Mouse (Mus musculus) embryonic facial prominence, embryonic 14.5 days (tissue): ENCODE data around the gene Masp1. TPM values are rescaled to one million over a fixed set of nuclear protein-coding genes. Genes with fewer than 3 reads are reported as not detected.

Experiments used
- ATAC-seq: fragments of 200-750 bp; cut with Nextera tagmentation; 2 replicates; pipeline ENCODE4 v1.8.0; 2017; ENCODE audit warnings: low read depth, moderate number of reproducible peaks, moderate TSS enrichment
- DNase-seq: peaks from one replicate; pipeline ENCODE4 v3.0.0-alpha.2; 2015; ENCODE audit warnings: low spot score
- H3K27ac ChIP-seq: fragments of 300-500 bp; sonication (generic); replicated peaks from 2 replicates; pipeline ENCODE4 v1.5.1; 2014; ENCODE audit warnings: low read depth, mild to moderate bottlenecking, low read length, moderate library complexity
- H3K27me3 ChIP-seq: fragments of 300-500 bp; sonication (generic); replicated peaks from 2 replicates; pipeline ENCODE4 v1.6.1; 2014; ENCODE audit warnings: low read length; ENCODE audit not compliant: control insufficient read depth, insufficient read depth
- H3K36me3 ChIP-seq: fragments of 300-500 bp; sonication (generic); 2 replicates; pipeline ENCODE4 v1.6.1; 2014; ENCODE audit warnings: low read length, mixed read lengths; ENCODE audit not compliant: control insufficient read depth, insufficient read depth
- H3K4me1 ChIP-seq: fragments of 300-500 bp; sonication (generic); 2 replicates; pipeline ENCODE4 v1.6.1; 2014; ENCODE audit warnings: antibody characterized with exemption, low read length; ENCODE audit not compliant: control insufficient read depth, insufficient read depth
- H3K4me2 ChIP-seq: fragments of 300-500 bp; sonication (generic); 2 replicates; pipeline ENCODE4 v1.6.1; 2014; ENCODE audit warnings: low read depth, mild to moderate bottlenecking, low read length, moderate library complexity, mixed read lengths
- H3K4me3 ChIP-seq: fragments of 300-500 bp; sonication (generic); 2 replicates; pipeline ENCODE4 v1.5.1; 2014; ENCODE audit warnings: low read depth, mild to moderate bottlenecking, low read length
- H3K9ac ChIP-seq: fragments of 300-500 bp; sonication (generic); 2 replicates; pipeline ENCODE4 v1.6.1; 2014; ENCODE audit warnings: low read depth, mild to moderate bottlenecking, low read length, moderate library complexity, mixed read lengths
- H3K9me3 ChIP-seq: fragments of 300-500 bp; sonication (generic); 2 replicates; pipeline ENCODE4 v1.6.1; 2016; ENCODE audit warnings: low read length; ENCODE audit not compliant: control insufficient read depth
- WGBS: fragments of 180-500 bp; shearing (Covaris S2); extraction: QIAGEN DNeasy Blood & Tissue Kit; methylation state at CpG from one replicate; pipeline ENCODE4 v1.1.7; 2014; 5-methylcytosine and 5-hydroxymethylcytosine counted together
- polyA plus RNA-seq: library from polyadenylated mRNA; unstranded; fragments of >200 nt; fragmentation: Nextera tagmentation; extraction: Ambion mirVana; gene quantifications from 2 replicates; pipeline ENCODE4 v1.2.1, GENCODE M21; 2014

Gene Masp1
- polyA plus RNA-seq, 1 experiment from 2014 or later, result 7.3 TPM

DNA sequence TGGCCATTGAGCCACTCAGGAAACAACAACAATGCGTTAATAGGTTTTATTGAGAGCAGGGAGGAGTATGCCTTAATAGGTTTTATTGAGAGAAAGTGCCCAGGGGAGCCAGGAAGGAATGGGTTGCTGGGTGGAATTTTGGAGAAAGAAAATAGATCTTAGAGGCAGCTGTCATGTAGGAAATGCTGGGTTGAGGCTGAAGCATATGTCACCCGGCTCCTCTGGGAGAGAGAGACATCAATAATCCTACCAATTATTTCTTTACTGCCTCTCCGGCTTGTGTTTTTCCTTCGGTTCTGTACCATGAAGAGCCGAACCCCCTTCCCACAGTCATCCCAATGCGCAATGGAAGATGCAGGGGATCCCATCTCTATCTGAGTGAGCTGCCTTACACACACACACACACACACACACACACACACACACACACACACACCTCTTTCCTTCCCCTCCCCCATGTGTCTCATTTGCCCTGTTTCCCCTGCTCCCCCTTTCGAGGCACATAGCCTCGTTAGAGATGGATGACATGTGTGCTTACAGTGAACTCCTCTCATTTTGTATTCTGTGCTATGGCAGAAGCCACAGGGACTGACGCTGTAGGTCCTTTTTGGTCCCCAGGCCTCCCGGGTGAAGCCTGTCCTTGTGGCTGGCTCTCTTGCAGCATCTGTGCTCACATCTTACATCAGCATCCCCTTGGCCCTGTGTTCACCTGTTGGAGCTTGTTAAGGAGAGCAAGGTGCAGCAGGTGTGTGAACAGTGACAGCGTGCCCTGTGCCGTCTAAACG, 103.0 kb downstream of the Masp1 start:
- Histone ChIP-seq H3K9ac (no peak overlapping the region), H3K36me3 (no peaks in the 10 kb centered on the region), H3K4me1 (peaks cover 15% of the 10 kb centered on the region), H3K4me3 (no peak overlapping the region), H3K27me3 (no peaks in the 10 kb centered on the region), H3K4me2 (no peak overlapping the region), H3K9me3 (no peaks in the 10 kb centered on the region), H3K27ac (no peak overlapping the region)
- no peak for DNase-seq
- WGBS, result 55% methylated on average over 13 of the region's 13 CpGs
- ATAC-seq, result peak; percentile 42; the same call in 1 of the 2 replicates

DNA sequence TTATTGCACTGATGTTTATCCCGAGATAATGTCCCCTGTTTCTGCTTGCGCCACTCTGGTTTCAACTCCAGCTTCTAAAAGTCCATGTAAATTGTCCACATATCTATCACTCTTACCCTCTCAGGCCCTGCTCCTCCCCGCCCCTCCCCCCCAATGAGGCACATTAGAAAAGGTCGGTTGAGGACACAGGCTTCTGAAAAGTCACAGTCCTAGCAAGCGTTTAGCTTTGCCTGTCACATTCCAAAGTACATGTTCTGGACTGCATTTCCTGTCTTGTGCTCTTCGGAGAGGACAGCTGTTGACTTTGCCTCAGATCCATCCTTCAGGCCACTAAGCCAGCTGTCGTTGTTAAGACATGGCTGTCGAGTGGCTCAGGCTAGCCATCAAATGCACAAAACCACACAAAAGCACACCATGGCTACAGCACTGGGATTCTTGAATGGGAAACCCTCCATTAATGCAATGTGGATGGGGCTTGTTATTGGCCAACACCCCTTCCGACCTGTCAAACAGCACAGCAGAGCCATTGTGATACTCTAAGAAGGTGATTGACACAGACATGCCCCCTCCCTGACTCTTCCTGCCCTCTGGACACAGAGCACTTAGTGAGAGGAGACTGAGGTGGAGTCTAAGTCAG, 103.8 kb downstream of the Masp1 start:
- H3K4me2 ChIP-seq, result peak overlapping the region; percentile 54
- peak overlapping the region; percentile 21 for H3K4me3 ChIP-seq
- H3K4me1 ChIP-seq, result peaks cover 15% of the 10 kb centered on the region
- no peaks in the 10 kb centered on the region for H3K9me3 ChIP-seq
- no peaks in the 10 kb centered on the region for H3K36me3 ChIP-seq
- peak; percentile 51; the same call in 1 of the 2 replicates for ATAC-seq
- peak overlapping the region; percentile 21; the same call in 1 of the 2 replicates for H3K27ac ChIP-seq
- DNase-seq, result peak; percentile 58
- WGBS, result 26% methylated on average over 9 of the region's 9 CpGs
- no peaks in the 10 kb centered on the region for H3K27me3 ChIP-seq
- H3K9ac ChIP-seq, result peak overlapping the region; percentile 25

DNA sequence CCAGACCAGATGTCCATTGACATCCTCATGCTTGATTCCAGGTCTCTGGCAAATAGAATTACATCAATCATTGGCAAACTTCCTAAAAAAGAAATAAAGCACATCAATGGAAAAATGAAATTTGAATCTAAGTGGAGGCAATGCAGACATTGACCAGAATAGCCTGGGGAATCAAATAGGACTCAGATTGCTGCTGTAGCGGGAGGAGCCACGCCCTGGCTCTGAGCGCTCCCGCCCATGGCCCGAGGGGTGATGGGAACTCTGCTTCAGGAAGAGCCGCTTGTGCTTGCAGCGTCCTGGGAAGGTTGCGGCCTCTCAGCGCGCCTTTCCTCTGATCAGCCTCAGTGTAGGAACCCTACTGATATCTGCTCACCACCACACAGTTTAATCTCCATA, 104.4 kb downstream of the Masp1 start:
- DNase-seq (peak; percentile 84), ATAC-seq (peak; percentile 71; the same call in 1 of the 2 replicates)
- peaks cover 15% of the 10 kb centered on the region for H3K4me1 ChIP-seq
- no peaks in the 10 kb centered on the region for H3K27me3 ChIP-seq
- H3K4me3 ChIP-seq, result peak overlapping the region; percentile 21
- H3K27ac ChIP-seq, result peak overlapping the region; percentile 21; the same call in 1 of the 2 replicates
- no peaks in the 10 kb centered on the region for H3K9me3 ChIP-seq
- H3K36me3 ChIP-seq, result no peaks in the 10 kb centered on the region
- H3K9ac ChIP-seq, result peak overlapping the region; percentile 25
- H3K4me2 ChIP-seq, result peak overlapping the region; percentile 54
- 9% methylated on average over 9 of the region's 10 CpGs for WGBS

DNA sequence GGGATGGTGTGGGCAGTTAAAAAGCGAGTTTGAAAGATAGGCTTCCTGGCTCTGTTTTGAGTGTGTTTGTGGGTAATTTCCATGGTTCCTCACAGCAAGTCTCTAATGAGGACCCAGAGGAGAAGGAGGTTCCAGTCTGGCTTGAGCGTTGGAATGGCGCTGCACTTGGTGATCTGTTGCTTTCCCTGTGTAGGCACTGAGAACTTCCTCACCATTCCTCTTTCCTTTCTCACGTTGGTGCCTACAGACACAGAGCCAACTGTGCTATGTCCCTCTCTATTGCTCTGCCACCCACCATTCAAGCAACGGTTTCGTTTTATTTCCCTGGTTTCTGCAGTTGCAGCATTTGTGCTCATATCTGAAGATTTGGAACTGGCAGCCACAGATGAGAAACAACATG, 107.7 kb downstream of the Masp1 start:
- WGBS, result 84% methylated on average over 6 of the region's 6 CpGs
- no peak for DNase-seq
- H3K4me3 ChIP-seq, result no peak overlapping the region
- ATAC-seq, result no peak
- no peaks in the 10 kb centered on the region for H3K9me3 ChIP-seq
- no peaks in the 10 kb centered on the region for H3K36me3 ChIP-seq
- H3K9ac ChIP-seq, result no peak overlapping the region
- H3K4me1 ChIP-seq, result peaks cover 15% of the 10 kb centered on the region
- H3K4me2 ChIP-seq, result no peak overlapping the region
- H3K27me3 ChIP-seq, result no peaks in the 10 kb centered on the region
- H3K27ac ChIP-seq, result no peak overlapping the region

DNA sequence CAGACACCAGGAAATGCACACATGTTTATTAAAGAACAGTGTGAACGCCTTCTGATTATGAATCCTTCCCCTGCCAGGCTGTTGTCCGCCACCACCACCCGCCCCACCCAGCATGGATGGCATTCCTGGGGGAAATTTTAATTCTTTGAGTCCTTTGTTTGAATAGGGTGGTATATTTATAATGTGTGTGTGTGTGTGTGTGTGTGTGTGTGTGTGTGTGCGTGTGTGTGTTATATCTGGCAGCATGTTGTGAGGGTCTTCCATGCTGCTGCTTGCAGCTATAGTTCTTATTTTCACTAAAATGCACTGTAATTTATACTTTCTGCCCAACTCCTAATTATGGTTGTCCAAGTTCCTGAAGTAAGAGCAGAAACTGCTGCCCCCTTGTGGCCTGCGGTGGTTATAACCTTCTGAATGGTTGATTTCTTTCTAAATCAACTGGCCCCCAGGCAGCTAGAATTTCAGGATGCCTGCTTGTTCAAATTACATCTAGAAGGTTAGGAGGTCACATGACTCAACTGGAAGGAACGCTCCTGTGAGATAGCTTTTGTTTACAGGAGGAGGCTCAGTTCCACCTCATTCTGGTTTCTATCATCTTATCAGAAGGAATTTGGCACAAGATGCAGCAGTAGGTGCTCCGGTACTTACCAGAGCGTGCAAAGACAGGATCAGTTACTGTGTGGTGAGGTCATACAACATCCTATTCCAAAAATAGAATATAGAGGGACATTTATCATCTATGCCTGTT, 117.4 kb downstream of the Masp1 start:
- Histone ChIP-seq H3K4me2 (no peak overlapping the region), H3K9me3 (no peaks in the 10 kb centered on the region), H3K4me3 (no peak overlapping the region), H3K27me3 (no peaks in the 10 kb centered on the region), H3K9ac (no peak overlapping the region), H3K4me1 (peaks cover 8% of the 10 kb centered on the region; the same call in 1 of the 2 replicates), H3K27ac (no peak overlapping the region), H3K36me3 (no peaks in the 10 kb centered on the region)
- peak; percentile 82 for ATAC-seq
- 31% methylated on average over 8 of the region's 8 CpGs for WGBS
- peak; percentile 90 for DNase-seq

DNA sequence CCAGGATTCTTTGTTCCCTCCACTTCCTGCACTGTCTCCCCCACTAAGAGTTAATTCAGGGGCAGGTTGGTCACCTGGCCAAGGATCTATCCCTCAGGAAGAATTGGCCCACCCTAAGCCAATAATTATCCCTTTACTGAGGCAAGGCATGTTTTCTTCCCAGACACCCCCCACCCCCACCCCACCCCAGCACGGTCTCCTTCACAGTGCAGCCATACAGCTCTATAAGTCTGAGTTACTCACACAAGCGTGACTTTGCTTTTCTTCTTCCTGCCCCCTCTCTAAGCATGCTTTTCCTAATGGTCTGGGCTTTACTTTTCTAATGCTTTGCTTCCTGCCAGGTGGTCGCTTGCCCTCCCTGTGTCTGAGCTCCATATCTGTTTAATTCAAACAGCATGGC, 118.7 kb downstream of the Masp1 start:
- peak; percentile 19; the same call in 1 of the 2 replicates for ATAC-seq
- WGBS, result 40% methylated on average over 3 of the region's 3 CpGs

DNA sequence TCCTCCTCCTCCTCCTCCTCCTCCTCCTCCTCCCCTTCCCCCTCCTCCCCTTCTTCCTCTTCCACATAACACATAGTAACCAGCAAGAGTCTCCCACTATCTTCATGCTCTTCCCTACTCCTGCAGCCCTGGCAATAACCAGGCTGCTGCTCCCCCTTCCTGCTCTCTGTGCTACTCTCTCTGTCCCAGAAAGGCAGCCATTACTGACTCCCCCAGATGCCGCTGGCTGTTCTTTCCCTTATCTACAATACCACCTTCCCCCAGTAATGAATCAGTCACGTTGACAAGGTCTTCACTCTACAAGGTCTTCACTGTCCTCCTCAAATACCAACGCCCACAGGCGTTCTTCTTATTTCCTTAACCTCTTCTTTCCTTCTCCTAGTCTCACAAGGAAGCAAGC, 119.2 kb downstream of the Masp1 start:
- Histone ChIP-seq H3K4me1 (peaks cover 8% of the 10 kb centered on the region; the same call in 1 of the 2 replicates), H3K27me3 (no peaks in the 10 kb centered on the region), H3K4me2 (no peak overlapping the region), H3K27ac (no peak overlapping the region), H3K36me3 (no peaks in the 10 kb centered on the region), H3K4me3 (no peak overlapping the region), H3K9ac (no peak overlapping the region), H3K9me3 (no peaks in the 10 kb centered on the region)
- no peak for DNase-seq
- no peak for ATAC-seq
- WGBS, result 37% methylated on average over 4 of the region's 4 CpGs

More for the DNA sequence above, 118.7 kb downstream of the Masp1 start:
- Histone ChIP-seq H3K4me3 (no peak overlapping the region), H3K27ac (no peak overlapping the region), H3K9ac (no peak overlapping the region), H3K4me1 (peaks cover 8% of the 10 kb centered on the region; the same call in 1 of the 2 replicates), H3K36me3 (no peaks in the 10 kb centered on the region), H3K27me3 (no peaks in the 10 kb centered on the region), H3K9me3 (no peaks in the 10 kb centered on the region), H3K4me2 (no peak overlapping the region)
- DNase-seq, result no peak
